Mouse (Mus musculus) stomach, embryonic 15.5 days (tissue): ENCODE results near the gene Myo10. TPM values are rescaled to one million over a fixed set of nuclear protein-coding genes. Genes with fewer than 3 reads are reported as not detected.

ENCODE experiments used
- ATAC-seq: fragments of 200-750 bp; cut with Nextera tagmentation; 2 replicates; pipeline ENCODE4 v1.8.0; 2017; ENCODE audit warnings: low read depth, moderate number of reproducible peaks, moderate TSS enrichment; ENCODE audit not compliant: insufficient read depth, low FRiP score
- H3K27ac ChIP-seq: fragments of 300-500 bp; sonication (generic); 2 replicates; pipeline ENCODE4 v1.5.1; 2015; ENCODE audit warnings: mild to moderate bottlenecking, inconsistent platforms
- H3K27me3 ChIP-seq: fragments of 300-500 bp; sonication (generic); replicated peaks from 2 replicates; pipeline ENCODE4 v1.6.1; 2015; ENCODE audit warnings: inconsistent platforms
- H3K36me3 ChIP-seq: fragments of 300-500 bp; sonication (generic); 2 replicates; pipeline ENCODE4 v1.6.1; 2015; ENCODE audit warnings: inconsistent platforms
- H3K4me1 ChIP-seq: fragments of 300-500 bp; sonication (generic); 2 replicates; pipeline ENCODE4 v1.6.1; 2015; ENCODE audit warnings: inconsistent platforms
- H3K4me2 ChIP-seq: fragments of 300-500 bp; sonication (generic); 2 replicates; pipeline ENCODE4 v1.6.1; 2015; ENCODE audit warnings: mild to moderate bottlenecking, inconsistent platforms
- H3K4me3 ChIP-seq: fragments of 300-500 bp; sonication (generic); replicated peaks from 2 replicates; pipeline ENCODE4 v1.5.1; 2015; ENCODE audit warnings: inconsistent platforms
- H3K9ac ChIP-seq: fragments of 300-500 bp; sonication (generic); 2 replicates; pipeline ENCODE4 v1.6.1; 2015; ENCODE audit warnings: inconsistent platforms
- H3K9me3 ChIP-seq: fragments of 300-500 bp; sonication (generic); 2 replicates; pipeline ENCODE4 v1.6.1; 2016; ENCODE audit warnings: inconsistent platforms
- WGBS: fragments of 180-500 bp; shearing (Covaris S2); methylation state at CpG from one replicate; pipeline ENCODE4 v1.1.7; 2015; 5-methylcytosine and 5-hydroxymethylcytosine counted together
- polyA plus RNA-seq: library from polyadenylated mRNA; unstranded; fragments of >200 nt; fragmentation: Nextera tagmentation; extraction: Ambion mirVana; gene quantifications from 2 replicates; pipeline ENCODE4 v1.2.1, GENCODE M21; 2015

Myo10 gene
- polyA plus RNA-seq, 1 experiment from 2014 or later: 32.4 TPM

GRCm38 (mm10) chr15:25778937-25779336 is 156.6 kb downstream of the Myo10 start:
- 73% methylated on average over 8 of the region's 8 CpGs for WGBS
- no peak overlapping the region for H3K4me3 ChIP-seq
- H3K9ac ChIP-seq: no peak overlapping the region
- no peak for ATAC-seq
- H3K4me2 ChIP-seq: no peak overlapping the region
- no peak overlapping the region for H3K27ac ChIP-seq
- 0 out of 2 replicates have a peak, but pooled peaks cover 3% of the 10 kb centered on the region for H3K4me1 ChIP-seq
- H3K27me3 ChIP-seq: no peaks in the 10 kb centered on the region
- H3K9me3 ChIP-seq: no peaks in the 10 kb centered on the region
- H3K36me3 ChIP-seq: peaks cover 40% of the 10 kb centered on the region

- no peaks in the 10 kb centered on the region for H3K4me1 ChIP-seq
- 76% methylated on average over 23 of the region's 23 CpGs for WGBS
- no peak overlapping the region for H3K27ac ChIP-seq
- H3K36me3 ChIP-seq: peaks cover 45% of the 10 kb centered on the region
- H3K9me3 ChIP-seq: no peaks in the 10 kb centered on the region
- H3K4me2 ChIP-seq: no peak overlapping the region
- H3K27me3 ChIP-seq: no peaks in the 10 kb centered on the region
- no peak for ATAC-seq
- no peak overlapping the region for H3K9ac ChIP-seq
- H3K4me3 ChIP-seq: no peak overlapping the region
These were observed 157.3 kb downstream of the Myo10 start for GRCm38 (mm10) chr15:25779522-25780191.

GRCm38 (mm10) chr15:25781053-25781452 is 158.7 kb downstream of the Myo10 start:
- no peak for ATAC-seq
- Histone ChIP-seq H3K9me3 (no peaks in the 10 kb centered on the region), H3K4me3 (no peak overlapping the region), H3K9ac (no peak overlapping the region), H3K27me3 (no peaks in the 10 kb centered on the region), H3K27ac (no peak overlapping the region), H3K36me3 (peaks cover 54% of the 10 kb centered on the region), H3K4me1 (no peaks in the 10 kb centered on the region), H3K4me2 (no peak overlapping the region)
- WGBS: 88% methylated on average over 33 of the region's 33 CpGs

GRCm38 (mm10) chr15:25785456-25786390 is 163.4 kb downstream of the Myo10 start:
- no peaks in the 10 kb centered on the region for H3K4me1 ChIP-seq
- no peak overlapping the region for H3K4me2 ChIP-seq
- no peak overlapping the region for H3K27ac ChIP-seq
- peaks cover 58% of the 10 kb centered on the region for H3K36me3 ChIP-seq
- H3K4me3 ChIP-seq: no peak overlapping the region
- H3K27me3 ChIP-seq: no peaks in the 10 kb centered on the region
- no peak for ATAC-seq
- WGBS: 89% methylated on average over 35 of the region's 35 CpGs
- H3K9ac ChIP-seq: no peak overlapping the region
- H3K9me3 ChIP-seq: no peaks in the 10 kb centered on the region

GRCm38 (mm10) chr15:25787406-25787805 is 165.1 kb downstream of the Myo10 start:
- Histone ChIP-seq H3K4me1 (no peaks in the 10 kb centered on the region), H3K27me3 (no peaks in the 10 kb centered on the region), H3K9me3 (no peaks in the 10 kb centered on the region), H3K4me2 (no peak overlapping the region), H3K9ac (no peak overlapping the region), H3K27ac (no peak overlapping the region), H3K4me3 (no peak overlapping the region), H3K36me3 (peaks cover 51% of the 10 kb centered on the region)
- ATAC-seq: no peak
- WGBS: 71% methylated on average over 9 of the region's 9 CpGs

GRCm38 (mm10) chr15:25787965-25788364 is 165.6 kb downstream of the Myo10 start:
- Histone ChIP-seq H3K27me3 (no peaks in the 10 kb centered on the region), H3K27ac (no peak overlapping the region), H3K4me2 (no peak overlapping the region), H3K9ac (no peak overlapping the region), H3K4me1 (no peaks in the 10 kb centered on the region), H3K9me3 (no peaks in the 10 kb centered on the region), H3K4me3 (no peak overlapping the region), H3K36me3 (peaks cover 55% of the 10 kb centered on the region)
- WGBS: 92% methylated on average over 8 of the region's 8 CpGs
- no peak for ATAC-seq

- H3K27ac ChIP-seq: no peak overlapping the region
- 94% methylated on average over 7 of the region's 7 CpGs for WGBS
These were observed 166.2 kb downstream of the Myo10 start for GRCm38 (mm10) chr15:25788565-25788964.

GRCm38 (mm10) chr15:25789241-25789640 is 166.9 kb downstream of the Myo10 start:
- 83% methylated on average over 10 of the region's 10 CpGs for WGBS
- Histone ChIP-seq H3K4me1 (no peaks in the 10 kb centered on the region), H3K36me3 (peaks cover 60% of the 10 kb centered on the region), H3K4me3 (no peak overlapping the region), H3K4me2 (no peak overlapping the region), H3K9me3 (no peaks in the 10 kb centered on the region), H3K9ac (no peak overlapping the region), H3K27ac (no peak overlapping the region), H3K27me3 (no peaks in the 10 kb centered on the region)
- ATAC-seq: no peak

More at GRCm38 (mm10) chr15:25788565-25788964, 166.2 kb downstream of the Myo10 start:
- Histone ChIP-seq H3K27me3 (no peaks in the 10 kb centered on the region), H3K36me3 (peaks cover 58% of the 10 kb centered on the region), H3K4me2 (no peak overlapping the region), H3K9ac (no peak overlapping the region), H3K4me3 (no peak overlapping the region), H3K4me1 (no peaks in the 10 kb centered on the region), H3K9me3 (no peaks in the 10 kb centered on the region)
- ATAC-seq: no peak

GRCm38 (mm10) chr15:25791660-25792353 is 169.5 kb downstream of the Myo10 start:
- no peaks in the 10 kb centered on the region for H3K4me1 ChIP-seq
- no peak overlapping the region for H3K9ac ChIP-seq
- H3K36me3 ChIP-seq: peaks cover 55% of the 10 kb centered on the region
- H3K9me3 ChIP-seq: no peaks in the 10 kb centered on the region
- H3K4me2 ChIP-seq: no peak overlapping the region
- no peaks in the 10 kb centered on the region for H3K27me3 ChIP-seq
- no peak overlapping the region; the same call in 1 of the 2 replicates for H3K27ac ChIP-seq
- WGBS: 77% methylated on average over 8 of the region's 8 CpGs
- 0 out of 2 replicates have a peak, but pooled peaks have one; percentile 28 for ATAC-seq
- H3K4me3 ChIP-seq: no peak overlapping the region

GRCm38 (mm10) chr15:25794123-25794522 is 171.8 kb downstream of the Myo10 start:
- no peak overlapping the region for H3K9ac ChIP-seq
- no peak for ATAC-seq
- no peaks in the 10 kb centered on the region for H3K4me1 ChIP-seq
- H3K4me3 ChIP-seq: no peak overlapping the region
- H3K27ac ChIP-seq: no peak overlapping the region
- no peaks in the 10 kb centered on the region for H3K27me3 ChIP-seq
- WGBS: 83% methylated on average over 8 of the region's 8 CpGs
- no peak overlapping the region for H3K4me2 ChIP-seq
- H3K9me3 ChIP-seq: no peaks in the 10 kb centered on the region
- peaks cover 58% of the 10 kb centered on the region for H3K36me3 ChIP-seq

- Histone ChIP-seq H3K4me1 (no peaks in the 10 kb centered on the region), H3K4me2 (no peak overlapping the region), H3K36me3 (peaks cover 51% of the 10 kb centered on the region), H3K27me3 (no peaks in the 10 kb centered on the region), H3K9ac (no peak overlapping the region), H3K9me3 (no peaks in the 10 kb centered on the region), H3K4me3 (no peak overlapping the region), H3K27ac (no peak overlapping the region)
- ATAC-seq: no peak
- WGBS: 92% methylated on average over 9 of the region's 9 CpGs
These were observed 173.2 kb downstream of the Myo10 start for GRCm38 (mm10) chr15:25795496-25795895.
